Mouse (Mus musculus) thymus, adult 2 months (tissue): ENCODE results near the gene Limd1. TPM values are rescaled to one million over a fixed set of nuclear protein-coding genes. Genes with fewer than 3 reads are reported as not detected.

Source experiments
- DNase-seq: peaks from one replicate; pipeline ENCODE4 v3.0.0; 2021
- H3K27ac ChIP-seq: fragments of 200-500 bp; 2 replicates; pipeline ENCODE4 v1.5.1; 2012; ENCODE audit warnings: low read length, control low read depth; ENCODE audit not compliant: control insufficient read depth, insufficient read depth
- H3K27me3 ChIP-seq: fragments of 200-500 bp; 2 replicates; pipeline ENCODE4 v1.6.1; 2012; ENCODE audit warnings: mild to moderate bottlenecking, low read length, moderate library complexity, mixed read lengths; ENCODE audit not compliant: control insufficient read depth, insufficient read depth
- H3K36me3 ChIP-seq: fragments of 200-500 bp; 2 replicates; pipeline ENCODE4 v1.6.1; 2012; ENCODE audit warnings: mild to moderate bottlenecking, low read length, moderate library complexity; ENCODE audit not compliant: control insufficient read depth, insufficient read depth
- H3K4me1 ChIP-seq: fragments of 200-500 bp; replicated peaks from 2 replicates; pipeline ENCODE4 v1.6.1; 2012; ENCODE audit warnings: low read length; ENCODE audit not compliant: control insufficient read depth, insufficient read depth
- H3K4me3 ChIP-seq: fragments of 200-500 bp; 2 replicates; pipeline ENCODE4 v1.5.1; 2012; ENCODE audit warnings: mild to moderate bottlenecking, low read length, control low read depth, moderate library complexity; ENCODE audit not compliant: control insufficient read depth, insufficient read depth
- CTCF ChIP-seq: fragments of 200-500 bp; IDR thresholded peaks from 2 replicates; pipeline ENCODE4 v1.5.1; 2012; ENCODE audit warnings: mild to moderate bottlenecking, control low read depth, low read length, moderate library complexity, borderline replicate concordance; ENCODE audit not compliant: control insufficient read depth, poor library complexity, insufficient read depth; ENCODE audit errors: extremely low read depth
- POLR2A ChIP-seq: fragments of 200-500 bp; IDR thresholded peaks from 2 replicates; pipeline ENCODE4 v1.6.1; 2012; ENCODE audit warnings: mild to moderate bottlenecking, low read length, control low read depth, moderate library complexity; ENCODE audit not compliant: control insufficient read depth, poor library complexity, insufficient read depth; ENCODE audit errors: extremely low read depth
- WGBS: fragments of 180-500 bp; shearing (Covaris S2); methylation state at CpG from one replicate; pipeline ENCODE4 v1.1.7; 2018; 5-methylcytosine and 5-hydroxymethylcytosine counted together
- polyA plus RNA-seq: library from polyadenylated mRNA; depleted of rRNA; stranded (reverse); fragments of >200 nt; gene quantifications from 2 replicates; pipeline ENCODE4 v1.2.3, GENCODE M21; 2012; rRNA removed

The Limd1 gene
- polyA plus RNA-seq, 1 experiment: 56.4 TPM

DNA sequence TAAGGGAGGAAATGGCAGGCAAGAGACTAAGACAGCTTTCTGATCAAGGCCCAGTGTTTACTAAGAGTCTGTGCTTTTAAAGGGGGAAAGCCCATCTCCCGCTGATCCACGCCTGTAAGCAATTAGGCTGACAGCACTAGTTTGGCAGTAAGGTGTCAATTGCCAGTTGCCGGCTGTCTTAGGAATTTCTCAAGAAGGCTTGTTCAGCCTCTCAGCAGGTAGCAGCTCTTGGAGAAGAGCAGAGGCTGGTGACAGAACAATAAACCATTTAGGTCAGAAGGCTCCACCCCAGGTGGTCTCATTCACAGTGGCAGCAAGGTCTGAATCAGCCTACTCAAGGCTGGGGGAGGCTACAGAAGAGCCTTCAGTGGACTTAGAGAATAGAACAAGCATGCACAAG, 76.1 kb downstream of the Limd1 start:
- TF ChIP-seq CTCF (no peak), POLR2A (no peak)
- H3K27ac ChIP-seq: no peak overlapping the region
- peaks cover 45% of the 10 kb centered on the region for H3K36me3 ChIP-seq
- WGBS: 97% methylated on average over 3 of the region's 3 CpGs
- H3K4me1 ChIP-seq: no peaks in the 10 kb centered on the region
- no peaks in the 10 kb centered on the region for H3K27me3 ChIP-seq
- DNase-seq: no peak
- no peak overlapping the region for H3K4me3 ChIP-seq

Other genes with a start within 250 kb of the Limd1 start
- 14.1 and 22.0 TPM in 2 replicates for gene Tmem158, start 217.9 kb upstream of the Limd1 start, polyA plus RNA-seq
- gene Lars2, start 111.8 kb upstream of the Limd1 start, polyA plus RNA-seq: 634 and 661 TPM in 2 replicates
- gene Sacm1l, start 51.1 kb downstream of the Limd1 start, polyA plus RNA-seq: 8.1 and 8.6 TPM in 2 replicates
- gene Slc6a20b, start 153.9 kb downstream of the Limd1 start, polyA plus RNA-seq: 0.13 and 0.22 TPM in 2 replicates
- 500 and 608 TPM in 2 replicates for gene Ccr9, start 199.7 kb downstream of the Limd1 start, polyA plus RNA-seq
- gene Slc6a20a, start 200.2 kb downstream of the Limd1 start, polyA plus RNA-seq: 7.5 and 8.1 TPM in 2 replicates
- 11.8 and 12.1 TPM in 2 replicates for gene Lztfl1, start 239.0 kb downstream of the Limd1 start, polyA plus RNA-seq